Mouse (Mus musculus) limb, embryonic 15.5 days (tissue): ENCODE data around the gene Fgd5. TPM values are rescaled to one million over a fixed set of nuclear protein-coding genes. Genes with fewer than 3 reads are reported as not detected.

Source experiments
- ATAC-seq: fragments of 200-750 bp; cut with Nextera tagmentation; 2 replicates; pipeline ENCODE4 v1.8.0; 2017; ENCODE audit warnings: low read depth, moderate TSS enrichment; ENCODE audit not compliant: insufficient number of reproducible peaks, low FRiP score, low TSS enrichment
- H3K27ac ChIP-seq: fragments of 300-500 bp; sonication (generic); 2 replicates; pipeline ENCODE4 v1.5.1; 2015; ENCODE audit warnings: moderate library complexity, mild to moderate bottlenecking, inconsistent platforms
- H3K27me3 ChIP-seq: fragments of 300-500 bp; sonication (generic); 2 replicates; pipeline ENCODE4 v1.6.1; 2015; ENCODE audit warnings: inconsistent platforms
- H3K36me3 ChIP-seq: fragments of 300-500 bp; sonication (generic); 2 replicates; pipeline ENCODE4 v1.6.1; 2015; ENCODE audit warnings: inconsistent platforms
- H3K4me1 ChIP-seq: fragments of 300-500 bp; sonication (generic); 2 replicates; pipeline ENCODE4 v1.6.1; 2015; ENCODE audit warnings: inconsistent platforms
- H3K4me2 ChIP-seq: fragments of 300-500 bp; sonication (generic); 2 replicates; pipeline ENCODE4 v1.6.1; 2015; ENCODE audit warnings: mild to moderate bottlenecking, inconsistent platforms
- H3K4me3 ChIP-seq: fragments of 300-500 bp; sonication (generic); 2 replicates; pipeline ENCODE4 v1.5.1; 2015; ENCODE audit warnings: mild to moderate bottlenecking, inconsistent platforms
- H3K9ac ChIP-seq: fragments of 300-500 bp; sonication (generic); 2 replicates; pipeline ENCODE4 v1.6.1; 2015; ENCODE audit warnings: inconsistent platforms
- H3K9me3 ChIP-seq: fragments of 300-500 bp; sonication (generic); 2 replicates; pipeline ENCODE4 v1.6.1; 2016; ENCODE audit warnings: inconsistent platforms
- WGBS: fragments of 180-500 bp; shearing (Covaris S2); methylation state at CpG from one replicate; pipeline ENCODE4 v1.1.7; 2015; 5-methylcytosine and 5-hydroxymethylcytosine counted together
- polyA plus RNA-seq: library from polyadenylated mRNA; unstranded; fragments of >200 nt; fragmentation: Nextera tagmentation; extraction: Ambion mirVana; gene quantifications from 2 replicates; pipeline ENCODE4 v1.2.1, GENCODE M21; 2015

Fgd5 gene
- polyA plus RNA-seq, 1 experiment from 2014 or later: 10.3 TPM

DNA sequence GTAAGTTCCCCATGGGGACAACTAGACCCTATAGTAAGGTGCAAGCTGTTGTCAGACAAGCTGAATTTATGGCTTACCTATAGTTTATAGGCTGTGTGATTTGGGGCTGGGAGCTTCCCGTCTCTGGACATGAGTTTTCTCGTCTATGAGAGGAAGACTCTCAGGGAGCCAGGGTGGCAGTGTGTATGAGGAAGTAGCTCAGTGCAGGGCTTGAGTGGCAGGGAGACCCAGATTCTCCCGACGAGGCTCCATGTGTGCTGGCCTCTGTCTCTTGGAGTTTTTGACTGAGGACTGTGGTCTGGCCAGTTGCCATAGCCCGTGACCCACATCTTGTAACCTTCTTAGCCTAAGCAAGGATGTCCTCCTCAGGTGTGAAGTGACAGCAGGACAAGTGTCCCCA lies 33.7 kb downstream of the Fgd5 start:
- H3K9ac ChIP-seq: no peak overlapping the region
- 69% methylated on average over 5 of the region's 5 CpGs for WGBS
- no peak for ATAC-seq

DNA sequence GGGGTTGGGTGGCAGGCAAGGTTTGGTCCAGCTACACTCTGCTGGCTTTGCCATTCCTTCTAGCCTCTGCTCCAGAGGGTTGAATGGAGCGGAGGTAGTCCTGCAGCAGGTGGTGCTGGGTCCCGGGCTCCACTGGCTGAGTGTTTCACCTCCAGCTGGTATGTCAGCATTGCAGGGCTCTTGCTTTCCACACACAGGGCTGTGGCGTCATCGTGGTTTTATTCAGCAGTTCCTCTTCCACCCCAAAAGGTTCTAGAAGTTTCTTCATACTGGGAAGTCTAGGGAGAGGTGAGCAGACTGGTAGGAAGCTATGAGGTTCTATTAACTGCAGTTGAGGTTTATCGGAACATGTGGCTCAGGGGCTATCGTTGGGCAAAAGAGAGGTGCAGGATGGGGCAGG lies 34.4 kb downstream of the Fgd5 start:
- Histone ChIP-seq H3K27ac (no peak overlapping the region), H3K9ac (no peak overlapping the region), H3K4me1 (peaks cover 27% of the 10 kb centered on the region), H3K9me3 (no peaks in the 10 kb centered on the region), H3K36me3 (no peaks in the 10 kb centered on the region), H3K4me3 (no peak overlapping the region), H3K27me3 (no peaks in the 10 kb centered on the region), H3K4me2 (no peak overlapping the region)
- no peak for ATAC-seq
- 92% methylated on average over 6 of the region's 6 CpGs for WGBS

More for the DNA sequence above, 33.7 kb downstream of the Fgd5 start:
- Histone ChIP-seq H3K9me3 (no peaks in the 10 kb centered on the region), H3K4me2 (no peak overlapping the region), H3K4me3 (no peak overlapping the region), H3K4me1 (peaks cover 27% of the 10 kb centered on the region), H3K27me3 (no peaks in the 10 kb centered on the region), H3K36me3 (no peaks in the 10 kb centered on the region), H3K27ac (no peak overlapping the region)

DNA sequence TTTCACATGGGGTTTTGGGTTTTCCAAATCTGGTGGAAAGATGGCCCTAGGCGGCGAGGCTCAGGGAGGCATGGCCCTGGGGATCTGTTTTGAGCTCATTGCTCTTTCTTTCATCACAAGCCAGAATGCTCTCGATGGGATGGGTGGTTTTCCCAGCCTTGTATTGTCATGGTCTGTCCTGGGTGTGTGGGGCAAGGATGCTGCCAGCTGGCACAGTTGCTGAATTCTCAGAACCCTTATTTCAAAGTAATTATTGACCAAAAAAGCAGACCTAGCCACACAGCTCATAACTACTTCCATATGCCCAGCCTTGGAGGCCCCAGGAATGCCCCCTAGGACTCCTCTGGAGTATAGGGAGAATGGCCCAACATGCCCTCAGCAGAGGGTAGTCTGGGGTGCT lies 34.9 kb downstream of the Fgd5 start:
- no peak for ATAC-seq
- no peak overlapping the region for H3K4me2 ChIP-seq
- H3K9ac ChIP-seq: no peak overlapping the region
- H3K27me3 ChIP-seq: no peaks in the 10 kb centered on the region
- H3K27ac ChIP-seq: no peak overlapping the region
- H3K4me1 ChIP-seq: peaks cover 29% of the 10 kb centered on the region
- no peaks in the 10 kb centered on the region for H3K36me3 ChIP-seq
- H3K4me3 ChIP-seq: no peak overlapping the region
- 56% methylated on average over 3 of the region's 3 CpGs for WGBS
- H3K9me3 ChIP-seq: no peaks in the 10 kb centered on the region

DNA sequence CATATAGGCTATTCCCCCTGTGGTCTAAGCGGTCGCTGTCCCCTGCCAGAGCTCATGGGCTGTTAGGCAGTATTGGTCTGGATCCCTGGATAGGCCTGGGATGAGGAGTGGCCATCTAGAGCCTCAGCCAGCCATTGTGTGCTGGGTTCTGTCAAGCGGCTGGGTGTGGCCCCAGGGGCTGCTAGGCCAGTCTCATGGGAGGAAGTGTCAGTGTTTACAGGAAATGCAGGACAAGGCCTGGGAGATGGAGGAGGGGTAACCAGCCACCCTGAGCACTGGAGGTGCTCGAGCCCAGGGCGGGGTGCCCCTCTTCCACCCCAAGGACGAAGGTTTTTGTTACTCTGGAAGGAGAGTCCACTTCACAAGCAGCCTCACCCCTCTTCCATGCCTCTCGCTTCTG lies 36.3 kb downstream of the Fgd5 start:
- no peak overlapping the region for H3K9ac ChIP-seq
- ATAC-seq: no peak
- 64% methylated on average over 7 of the region's 7 CpGs for WGBS
- H3K36me3 ChIP-seq: no peaks in the 10 kb centered on the region
- H3K4me2 ChIP-seq: no peak overlapping the region
- H3K4me3 ChIP-seq: no peak overlapping the region
- H3K27ac ChIP-seq: no peak overlapping the region
- H3K4me1 ChIP-seq: peaks cover 27% of the 10 kb centered on the region
- H3K27me3 ChIP-seq: no peaks in the 10 kb centered on the region
- H3K9me3 ChIP-seq: no peaks in the 10 kb centered on the region

DNA sequence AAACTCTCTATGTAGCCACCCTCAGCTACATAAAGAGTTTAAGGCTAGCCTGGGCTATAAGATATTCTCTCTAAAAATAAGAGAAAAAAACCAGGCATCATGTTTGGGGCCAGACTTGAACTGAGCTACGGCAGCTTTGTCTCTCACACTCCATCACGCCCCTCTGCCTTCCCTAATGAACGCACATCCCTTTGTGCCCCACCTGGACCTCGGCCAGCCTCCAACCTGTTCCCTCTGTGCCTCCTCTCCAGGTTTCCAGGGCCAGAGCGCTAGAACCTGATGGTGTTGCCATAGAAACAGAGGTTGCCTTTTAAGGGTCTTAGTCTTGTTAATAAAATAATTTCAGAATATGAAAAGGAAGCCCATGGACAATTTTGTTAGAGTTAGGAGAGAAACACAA lies 37.2 kb downstream of the Fgd5 start:
- H3K4me2 ChIP-seq: no peak overlapping the region

DNA sequence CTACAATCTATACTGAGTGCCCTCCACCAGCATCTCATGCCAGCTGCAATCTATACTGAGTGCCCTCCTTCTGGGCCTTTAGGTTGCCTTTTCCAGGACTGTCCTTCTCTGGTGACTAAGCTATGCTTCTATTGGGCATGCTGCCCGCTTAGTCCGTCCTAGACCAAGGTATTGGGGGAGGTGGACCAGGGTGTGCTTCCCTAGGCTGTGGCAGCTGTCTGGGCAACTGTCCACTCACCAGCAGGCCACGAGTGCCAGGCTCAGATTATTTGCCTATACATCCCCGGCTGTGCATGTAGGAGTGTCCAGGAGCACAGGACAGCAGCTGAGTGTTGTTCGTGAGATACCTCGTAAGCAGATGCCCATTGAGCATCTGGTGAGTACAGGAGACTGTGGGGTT lies 38.1 kb downstream of the Fgd5 start:
- Histone ChIP-seq H3K9ac (no peak overlapping the region), H3K9me3 (no peaks in the 10 kb centered on the region), H3K27ac (no peak overlapping the region), H3K4me2 (no peak overlapping the region), H3K4me1 (peaks cover 22% of the 10 kb centered on the region), H3K4me3 (no peak overlapping the region), H3K36me3 (no peaks in the 10 kb centered on the region), H3K27me3 (no peaks in the 10 kb centered on the region)
- WGBS: 81% methylated on average over 6 of the region's 6 CpGs
- ATAC-seq: no peak

More for the DNA sequence above, 37.2 kb downstream of the Fgd5 start:
- Histone ChIP-seq H3K27ac (no peak overlapping the region), H3K4me1 (peaks cover 26% of the 10 kb centered on the region), H3K27me3 (no peaks in the 10 kb centered on the region), H3K4me3 (no peak overlapping the region), H3K9me3 (no peaks in the 10 kb centered on the region), H3K36me3 (no peaks in the 10 kb centered on the region), H3K9ac (no peak overlapping the region)
- ATAC-seq: no peak
- WGBS: 78% methylated on average over 5 of the region's 5 CpGs

DNA sequence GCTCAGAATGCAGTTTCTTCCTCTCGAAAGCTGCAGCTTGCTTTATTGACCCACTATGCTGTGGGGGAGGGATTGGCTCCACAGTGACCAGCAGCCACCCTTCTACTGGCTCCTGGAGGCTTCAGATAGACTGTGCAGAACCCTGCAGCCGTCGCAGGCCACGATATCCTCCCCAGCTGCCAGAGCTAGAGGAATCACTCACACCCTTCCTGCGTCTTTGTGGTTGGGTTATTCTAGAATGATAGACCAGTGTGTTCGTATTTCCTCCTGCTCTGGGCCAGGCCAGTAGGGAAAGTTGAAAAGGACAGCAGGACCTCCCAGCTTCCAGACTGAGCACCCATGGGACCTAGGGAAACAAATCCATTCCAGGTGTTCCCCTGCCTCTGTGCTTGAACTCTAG lies 39.7 kb downstream of the Fgd5 start:
- no peaks in the 10 kb centered on the region for H3K36me3 ChIP-seq
- no peak overlapping the region for H3K4me3 ChIP-seq
- peaks cover 16% of the 10 kb centered on the region for H3K4me1 ChIP-seq
- no peak overlapping the region for H3K4me2 ChIP-seq
- 57% methylated on average over 6 of the region's 6 CpGs for WGBS
- no peak overlapping the region for H3K9ac ChIP-seq
- H3K9me3 ChIP-seq: no peaks in the 10 kb centered on the region
- H3K27ac ChIP-seq: no peak overlapping the region
- H3K27me3 ChIP-seq: no peaks in the 10 kb centered on the region
- no peak for ATAC-seq

DNA sequence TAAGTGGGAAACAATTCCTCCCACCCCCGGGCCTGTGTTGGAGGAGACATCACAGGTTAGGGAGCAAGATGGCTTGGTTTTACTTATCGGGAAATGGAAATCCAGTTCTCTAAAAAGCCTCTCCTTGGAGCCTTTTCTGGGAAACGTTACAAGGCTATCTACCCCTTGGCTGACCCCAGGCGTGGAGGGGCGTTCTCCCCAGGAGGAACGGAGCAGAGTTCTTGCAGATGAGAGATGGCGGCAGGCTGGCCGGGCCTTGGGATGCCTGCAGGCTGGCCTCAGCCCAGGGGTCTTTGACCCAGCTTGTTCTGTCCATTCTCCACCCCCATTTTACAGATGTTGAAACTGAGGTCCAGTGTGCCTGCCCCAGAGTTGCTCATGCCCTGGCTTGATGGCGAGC lies 42.4 kb downstream of the Fgd5 start:
- H3K4me2 ChIP-seq: no peak overlapping the region
- WGBS: 82% methylated on average over 9 of the region's 9 CpGs
- no peaks in the 10 kb centered on the region for H3K36me3 ChIP-seq
- H3K9ac ChIP-seq: no peak overlapping the region
- H3K4me3 ChIP-seq: no peak overlapping the region
- no peaks in the 10 kb centered on the region for H3K27me3 ChIP-seq
- H3K4me1 ChIP-seq: 0 out of 2 replicates have a peak, but pooled peaks cover 2% of the 10 kb centered on the region
- H3K27ac ChIP-seq: no peak overlapping the region
- no peaks in the 10 kb centered on the region for H3K9me3 ChIP-seq
- ATAC-seq: no peak

DNA sequence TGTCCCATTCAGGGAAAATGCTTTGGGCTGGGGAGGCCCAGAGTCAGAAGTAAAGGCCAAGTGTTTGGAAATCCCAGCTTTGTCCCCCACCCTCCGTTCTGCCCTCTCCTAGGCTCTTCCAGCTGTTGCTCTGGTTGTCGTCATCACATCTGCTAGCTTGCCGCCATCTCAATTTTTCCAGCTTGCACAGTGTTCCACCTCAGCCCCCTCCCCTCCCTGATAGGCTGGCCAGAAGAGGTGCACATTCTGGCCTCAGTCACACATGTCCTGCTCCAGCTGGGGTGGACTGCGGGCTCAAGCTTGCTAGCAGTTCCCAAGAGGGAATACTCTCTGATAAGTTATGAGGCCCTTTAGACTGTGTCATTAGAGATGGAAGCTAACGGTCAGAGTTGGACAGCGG lies 42.8 kb downstream of the Fgd5 start:
- 52% methylated on average over 6 of the region's 6 CpGs for WGBS
- Histone ChIP-seq H3K4me3 (no peak overlapping the region), H3K4me2 (no peak overlapping the region), H3K27me3 (no peaks in the 10 kb centered on the region), H3K36me3 (no peaks in the 10 kb centered on the region), H3K9ac (no peak overlapping the region), H3K4me1 (0 out of 2 replicates have a peak, but pooled peaks cover 2% of the 10 kb centered on the region), H3K27ac (no peak overlapping the region), H3K9me3 (no peaks in the 10 kb centered on the region)
- peak; percentile 58; the same call in 1 of the 2 replicates for ATAC-seq

DNA sequence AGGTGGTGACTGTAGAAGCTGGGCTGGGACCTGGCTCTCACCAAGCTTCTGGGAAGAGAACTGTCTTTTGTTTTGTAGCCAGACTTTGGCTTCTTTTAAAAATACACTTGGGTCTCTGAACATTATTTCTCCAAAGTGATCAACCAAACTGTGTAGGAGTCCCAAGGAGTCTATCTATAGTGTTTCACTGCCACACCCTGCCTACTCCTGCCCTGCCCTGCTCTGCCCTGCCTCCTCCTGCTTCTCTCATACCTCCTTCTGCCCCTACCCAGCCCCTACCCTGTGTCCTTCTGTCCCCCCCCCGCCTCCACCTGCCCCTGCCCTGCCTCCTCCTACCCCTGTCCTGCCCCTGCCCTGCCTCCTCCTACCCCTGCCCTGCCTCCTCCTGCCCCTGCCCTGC lies 46.6 kb downstream of the Fgd5 start:
- Histone ChIP-seq H3K27me3 (no peaks in the 10 kb centered on the region), H3K9me3 (no peaks in the 10 kb centered on the region), H3K9ac (no peak overlapping the region), H3K4me2 (no peak overlapping the region), H3K4me1 (peaks cover 10% of the 10 kb centered on the region), H3K4me3 (no peak overlapping the region), H3K27ac (no peak overlapping the region), H3K36me3 (no peaks in the 10 kb centered on the region)
- WGBS: 80% methylated on average over 1 of the region's 1 CpGs
- ATAC-seq: no peak

DNA sequence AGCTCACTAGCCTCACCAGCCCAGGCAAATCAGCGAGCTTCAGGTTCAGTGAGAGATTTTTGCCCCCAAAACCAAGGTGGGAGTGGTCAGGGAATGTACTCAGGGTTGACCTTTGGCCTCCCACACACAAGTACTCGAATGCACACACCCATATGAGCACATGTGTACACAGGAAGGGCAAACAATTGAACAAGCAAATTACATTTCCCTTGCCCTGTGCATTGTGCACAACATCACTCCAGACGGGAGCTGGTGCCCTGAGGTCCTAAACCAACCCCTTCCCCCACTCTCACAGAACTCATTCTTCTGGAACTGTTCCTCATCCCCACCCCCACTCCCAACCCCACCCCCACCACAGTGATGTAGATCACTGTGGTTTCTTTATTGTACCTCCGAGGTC lies 48.7 kb downstream of the Fgd5 start:
- Histone ChIP-seq H3K27me3 (no peaks in the 10 kb centered on the region), H3K4me3 (no peak overlapping the region), H3K27ac (no peak overlapping the region), H3K4me1 (peaks cover 10% of the 10 kb centered on the region), H3K9me3 (no peaks in the 10 kb centered on the region), H3K36me3 (no peaks in the 10 kb centered on the region), H3K9ac (no peak overlapping the region), H3K4me2 (no peak overlapping the region)
- no peak for ATAC-seq
- 81% methylated on average over 4 of the region's 4 CpGs for WGBS

DNA sequence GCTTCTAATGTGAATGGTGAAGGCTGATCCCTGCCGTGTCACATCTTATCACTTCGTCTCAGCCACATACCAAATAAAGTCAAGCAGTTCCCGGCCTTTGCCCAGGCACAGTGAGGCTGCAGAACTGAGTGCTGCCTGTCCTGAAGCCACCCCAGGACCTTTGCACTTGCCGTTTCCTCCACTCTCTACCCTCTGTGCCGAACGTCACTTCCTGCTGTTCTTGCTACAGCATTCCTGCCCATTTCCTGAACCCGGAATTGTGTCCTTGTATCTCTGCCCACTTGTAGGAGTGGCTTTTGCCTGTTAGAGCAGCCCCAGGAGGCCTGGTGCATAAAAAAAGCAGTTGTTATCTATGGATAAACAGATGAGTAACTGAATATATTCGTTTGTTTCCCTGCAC lies 52.0 kb downstream of the Fgd5 start:
- Histone ChIP-seq H3K36me3 (no peaks in the 10 kb centered on the region), H3K4me3 (no peak overlapping the region), H3K27me3 (no peaks in the 10 kb centered on the region), H3K4me1 (peaks cover 21% of the 10 kb centered on the region), H3K27ac (no peak overlapping the region), H3K4me2 (no peak overlapping the region), H3K9me3 (no peaks in the 10 kb centered on the region), H3K9ac (no peak overlapping the region)
- no peak for ATAC-seq
- WGBS: 80% methylated on average over 8 of the region's 8 CpGs

DNA sequence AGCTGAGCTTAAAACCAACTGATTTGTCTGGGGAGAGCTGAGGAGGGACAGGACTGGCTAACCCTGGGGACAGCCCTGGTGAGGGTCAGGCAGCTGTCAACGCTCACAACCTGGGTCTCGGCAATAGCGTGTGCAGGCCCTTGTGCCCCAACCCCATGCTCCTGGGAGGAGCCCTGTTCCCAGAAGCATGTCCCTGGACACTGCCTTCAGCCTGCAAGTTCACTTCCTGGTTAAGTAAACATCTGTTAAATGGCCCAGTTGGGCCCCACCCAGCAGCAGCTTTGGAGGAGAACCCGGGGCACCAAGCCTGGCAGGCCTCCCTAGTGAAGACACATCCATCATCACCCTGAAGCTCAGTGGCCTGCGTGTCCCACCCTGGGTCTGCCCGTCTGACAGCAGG lies 56.0 kb downstream of the Fgd5 start:
- H3K36me3 ChIP-seq: no peaks in the 10 kb centered on the region
- H3K27ac ChIP-seq: no peak overlapping the region
- H3K4me1 ChIP-seq: peaks cover 11% of the 10 kb centered on the region
- H3K4me3 ChIP-seq: no peak overlapping the region
- H3K9me3 ChIP-seq: no peaks in the 10 kb centered on the region
- no peak overlapping the region for H3K4me2 ChIP-seq
- 51% methylated on average over 6 of the region's 6 CpGs for WGBS
- no peak overlapping the region for H3K9ac ChIP-seq
- ATAC-seq: no peak
- H3K27me3 ChIP-seq: no peaks in the 10 kb centered on the region
